Mouse (Mus musculus): ENCODE data around the gene Disc1. TPM values are rescaled to one million over a fixed set of nuclear protein-coding genes. Genes with fewer than 3 reads are reported as not detected.
A peak's percentile ranks its signal among the peaks of the same experiment; 100 is the strongest.

Disc1 gene
- polyA plus RNA-seq, 1 experiment from 2014 or later, result 0.30 TPM

DNA sequence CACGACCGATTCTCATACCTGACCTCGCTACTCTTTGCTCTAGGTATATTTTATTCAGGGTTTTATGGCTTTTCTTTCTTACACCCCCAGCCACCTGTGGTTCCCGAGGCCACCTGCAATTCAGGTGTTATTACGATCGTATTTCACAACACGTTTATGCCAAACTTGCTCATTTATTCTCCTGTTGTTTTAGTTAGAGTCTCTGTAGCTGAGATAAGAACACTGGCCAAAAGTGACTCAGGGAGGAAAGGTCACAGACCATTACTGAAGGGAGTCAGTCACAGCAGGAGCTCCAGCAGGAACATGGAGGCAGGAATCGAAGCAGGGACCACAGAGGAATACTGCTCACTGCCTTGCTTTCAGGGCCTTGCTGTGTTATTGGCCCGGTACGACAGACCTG lies 109.5 kb downstream of the Disc1 start:
- H3K27me3 ChIP-seq (ENCODE audit: control insufficient read depth, insufficient read depth, low read depth, low read length), result no peaks in the 10 kb centered on the region
- no peaks in the 10 kb centered on the region for H3K9me3 ChIP-seq (replicated peaks; ENCODE audit: control insufficient read depth, low read length)
- no peak overlapping the region for H3K4me2 ChIP-seq (ENCODE audit: low read depth, low read length)
- no peak overlapping the region for H3K9ac ChIP-seq (ENCODE audit: low read depth, low read length)
- 62% methylated on average over 10 of the region's 10 CpGs for WGBS (ENCODE audit: insufficient replicate concordance)
- no peaks in the 10 kb centered on the region for H3K36me3 ChIP-seq (ENCODE audit: control insufficient read depth, insufficient read depth)
- H3K4me1 ChIP-seq (ENCODE audit: control insufficient read depth, low read depth, low read length), result no peaks in the 10 kb centered on the region
- no peak overlapping the region for H3K4me3 ChIP-seq (ENCODE audit: low read depth, low read length)
- H3K27ac ChIP-seq (ENCODE audit: low read length), result no peak overlapping the region
- no peak for ATAC-seq (ENCODE audit: low read depth)

DNA sequence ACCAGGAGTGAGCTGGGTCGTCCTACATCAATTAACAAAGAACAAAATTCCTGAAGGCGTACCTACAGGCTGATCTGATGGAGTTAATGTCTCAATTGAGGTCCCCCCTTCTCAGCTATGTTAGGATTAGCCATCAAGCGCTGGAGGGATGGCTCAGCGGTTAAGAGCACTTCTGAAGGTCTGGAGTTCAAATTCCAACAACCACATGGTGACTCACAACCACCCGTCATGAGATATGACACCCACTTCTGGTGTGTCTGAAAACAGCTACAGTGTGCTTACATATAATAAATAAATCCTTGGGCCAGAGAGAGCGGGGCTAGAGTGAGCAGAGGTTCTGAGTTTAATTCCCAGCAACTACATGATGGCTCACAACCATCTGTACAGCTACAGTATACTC lies 109.9 kb downstream of the Disc1 start:
- no peaks in the 10 kb centered on the region for H3K36me3 ChIP-seq (ENCODE audit: control insufficient read depth, insufficient read depth)
- no peaks in the 10 kb centered on the region for H3K4me1 ChIP-seq (ENCODE audit: control insufficient read depth, low read depth, low read length)
- no peaks in the 10 kb centered on the region for H3K9me3 ChIP-seq (replicated peaks; ENCODE audit: control insufficient read depth, low read length)
- no peak overlapping the region for H3K27ac ChIP-seq (ENCODE audit: low read length)
- no peak overlapping the region for H3K9ac ChIP-seq (ENCODE audit: low read depth, low read length)
- no peak overlapping the region for H3K4me3 ChIP-seq (ENCODE audit: low read depth, low read length)
- no peak for ATAC-seq (ENCODE audit: low read depth)
- no peaks in the 10 kb centered on the region for H3K27me3 ChIP-seq (ENCODE audit: control insufficient read depth, insufficient read depth, low read depth, low read length)
- H3K4me2 ChIP-seq (ENCODE audit: low read depth, low read length), result no peak overlapping the region
- 70% methylated on average over 6 of the region's 6 CpGs for WGBS (ENCODE audit: insufficient replicate concordance)

DNA sequence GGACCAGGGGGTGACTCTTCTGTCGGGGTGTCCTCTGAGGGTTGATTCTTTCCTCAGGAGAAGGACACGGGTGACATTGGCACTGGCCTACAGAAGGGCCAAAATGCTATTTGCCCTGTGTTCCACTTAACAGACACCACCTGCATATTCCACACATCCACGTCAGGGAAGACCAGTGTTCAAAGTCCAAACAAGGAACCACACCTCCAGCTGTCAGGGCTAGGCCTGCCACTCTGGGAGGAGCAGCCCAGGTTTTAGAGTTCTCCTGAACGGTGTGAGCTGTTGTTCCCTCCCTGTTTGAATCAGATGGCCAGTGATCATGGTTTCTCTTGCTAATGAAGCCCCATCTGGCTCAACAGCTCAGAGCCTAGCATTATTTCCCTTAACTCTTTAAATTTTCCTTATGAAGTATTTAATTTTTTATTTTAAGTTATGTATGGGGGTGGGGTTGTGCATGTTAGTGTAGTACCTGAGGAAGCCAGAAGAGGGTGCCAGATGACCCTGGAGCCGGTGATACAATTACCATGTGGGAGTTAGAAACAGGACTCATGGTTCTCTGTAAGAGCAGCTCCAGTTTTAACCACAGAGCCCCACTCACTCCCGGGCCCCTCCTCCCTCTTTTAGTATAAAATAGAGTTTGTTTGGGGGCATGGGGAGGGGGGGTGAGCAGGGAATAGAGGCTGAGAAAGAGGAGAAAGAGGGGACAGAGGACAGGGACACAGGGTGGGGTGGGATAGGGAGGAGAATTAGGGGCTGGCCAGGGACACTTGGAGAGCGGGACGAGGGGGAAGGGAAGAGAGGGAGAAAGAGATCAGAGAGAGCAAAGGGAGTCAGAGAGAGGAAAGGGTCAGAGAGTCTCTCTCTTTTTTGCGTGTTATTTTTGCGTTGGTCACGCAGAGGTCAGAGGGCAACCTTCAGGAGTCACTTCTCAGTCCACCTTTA lies 111.8 kb downstream of the Disc1 start:
- 61% methylated on average over 11 of the region's 11 CpGs for WGBS (ENCODE audit: insufficient replicate concordance)
- Histone ChIP-seq H3K36me3 (ENCODE audit: control insufficient read depth, insufficient read depth) (no peaks in the 10 kb centered on the region), H3K9ac (ENCODE audit: low read depth, low read length) (no peak overlapping the region), H3K4me1 (ENCODE audit: control insufficient read depth, low read depth, low read length) (no peaks in the 10 kb centered on the region), H3K4me3 (ENCODE audit: low read depth, low read length) (no peak overlapping the region), H3K4me2 (ENCODE audit: low read depth, low read length) (no peak overlapping the region), H3K9me3 (replicated peaks; ENCODE audit: control insufficient read depth, low read length) (no peaks in the 10 kb centered on the region), H3K27me3 (ENCODE audit: control insufficient read depth, insufficient read depth, low read depth, low read length) (no peaks in the 10 kb centered on the region), H3K27ac (ENCODE audit: low read length) (no peak overlapping the region)
- 0 out of 2 replicates have a peak, but pooled peaks have one; percentile 5 for ATAC-seq (ENCODE audit: low read depth)

DNA sequence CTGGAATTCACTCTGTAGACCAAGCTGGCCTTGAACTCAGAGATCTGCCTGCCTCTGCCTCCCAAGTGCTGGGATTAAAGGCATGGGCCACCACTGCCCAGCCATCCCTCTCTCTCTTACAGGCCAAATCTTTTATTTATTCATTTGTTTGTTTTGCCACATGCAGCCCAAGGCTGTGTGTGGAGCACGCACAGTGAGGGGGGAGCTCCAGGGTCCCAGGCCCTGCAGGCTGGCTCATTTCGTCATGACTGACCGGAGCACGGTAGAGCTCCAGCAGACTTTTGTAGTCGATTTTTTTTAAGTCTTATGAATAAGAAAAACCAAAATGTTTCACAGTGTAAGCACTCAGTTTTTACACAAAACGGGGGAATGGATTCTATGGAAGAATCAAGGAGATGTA lies 112.5 kb downstream of the Disc1 start:
- 71% methylated on average over 6 of the region's 6 CpGs for WGBS (ENCODE audit: insufficient replicate concordance)
- Histone ChIP-seq H3K27ac (ENCODE audit: low read length) (no peak overlapping the region), H3K36me3 (ENCODE audit: control insufficient read depth, insufficient read depth) (no peaks in the 10 kb centered on the region), H3K4me2 (ENCODE audit: low read depth, low read length) (no peak overlapping the region), H3K9me3 (replicated peaks; ENCODE audit: control insufficient read depth, low read length) (no peaks in the 10 kb centered on the region), H3K27me3 (ENCODE audit: control insufficient read depth, insufficient read depth, low read depth, low read length) (no peaks in the 10 kb centered on the region), H3K4me1 (ENCODE audit: control insufficient read depth, low read depth, low read length) (no peaks in the 10 kb centered on the region), H3K4me3 (ENCODE audit: low read depth, low read length) (no peak overlapping the region), H3K9ac (ENCODE audit: low read depth, low read length) (no peak overlapping the region)
- no peak for ATAC-seq (ENCODE audit: low read depth)

DNA sequence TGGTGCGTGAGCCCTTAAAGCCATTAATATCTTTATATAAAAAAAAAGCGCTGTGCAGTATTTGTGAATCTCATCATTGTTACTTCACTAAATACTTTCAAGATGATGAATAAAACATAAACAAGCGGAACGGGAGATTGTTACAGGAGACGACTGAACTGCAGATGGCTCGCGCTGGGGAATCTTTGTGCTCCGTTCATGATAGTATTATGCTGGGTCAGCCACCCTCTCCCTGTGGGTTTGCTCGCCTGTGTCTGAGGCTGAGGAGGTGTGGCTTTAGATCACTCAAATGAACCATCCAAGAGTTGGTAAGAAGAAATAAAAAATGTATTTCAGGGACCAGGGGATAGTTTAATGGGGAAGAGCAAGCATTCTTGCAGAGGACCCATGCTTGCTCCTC lies 113.0 kb downstream of the Disc1 start:
- H3K9me3 ChIP-seq (replicated peaks; ENCODE audit: control insufficient read depth, low read length), result no peaks in the 10 kb centered on the region
- no peak overlapping the region for H3K4me2 ChIP-seq (ENCODE audit: low read depth, low read length)
- WGBS (ENCODE audit: insufficient replicate concordance), result 79% methylated on average over 9 of the region's 9 CpGs
- no peak for ATAC-seq (ENCODE audit: low read depth)
- H3K4me1 ChIP-seq (ENCODE audit: control insufficient read depth, low read depth, low read length), result no peaks in the 10 kb centered on the region
- no peaks in the 10 kb centered on the region for H3K27me3 ChIP-seq (ENCODE audit: control insufficient read depth, insufficient read depth, low read depth, low read length)
- no peak overlapping the region for H3K9ac ChIP-seq (ENCODE audit: low read depth, low read length)
- H3K27ac ChIP-seq (ENCODE audit: low read length), result no peak overlapping the region
- H3K36me3 ChIP-seq (ENCODE audit: control insufficient read depth, insufficient read depth), result no peaks in the 10 kb centered on the region
- H3K4me3 ChIP-seq (ENCODE audit: low read depth, low read length), result no peak overlapping the region

DNA sequence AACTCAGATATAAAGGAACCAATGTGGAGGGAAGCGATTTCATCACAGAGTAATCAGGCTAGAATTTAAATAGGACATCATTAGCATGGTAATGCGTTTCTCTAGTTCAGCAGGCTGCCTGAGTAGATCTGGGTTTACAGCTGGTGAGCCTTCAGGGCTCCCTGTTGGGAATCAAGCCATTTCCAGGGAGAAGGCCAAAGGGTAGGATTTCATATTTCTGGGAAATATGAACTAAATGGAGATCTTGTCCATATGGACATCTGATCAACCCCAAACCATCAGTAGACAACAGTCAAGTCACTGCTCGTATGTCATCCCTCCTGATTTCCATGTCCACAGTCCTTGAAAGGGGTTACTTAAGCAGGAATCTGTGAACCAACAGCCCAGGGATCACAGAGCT lies 115.6 kb downstream of the Disc1 start:
- ATAC-seq (ENCODE audit: low read depth), result no peak
- H3K4me2 ChIP-seq (ENCODE audit: low read depth, low read length), result no peak overlapping the region

DNA sequence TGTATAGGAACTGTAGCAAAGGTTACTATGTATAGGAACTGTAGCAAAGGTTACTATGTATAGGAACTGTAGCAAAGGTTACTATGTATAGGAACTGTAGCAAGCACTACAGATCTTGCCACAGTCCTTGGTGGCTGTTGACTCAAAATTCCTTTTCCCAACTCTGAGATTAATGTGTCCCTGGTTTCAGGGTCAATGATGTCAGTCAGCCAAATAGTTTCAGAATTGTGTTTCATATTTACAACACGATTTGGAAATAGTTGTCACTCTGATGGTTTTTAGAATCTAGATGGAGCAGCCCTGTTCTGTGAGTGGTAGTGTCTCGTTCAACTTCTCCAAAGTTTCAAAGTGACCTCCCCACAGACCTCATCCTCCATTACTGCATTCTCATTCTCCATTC lies 117.5 kb downstream of the Disc1 start:
- no peaks in the 10 kb centered on the region for H3K4me1 ChIP-seq (ENCODE audit: control insufficient read depth, low read depth, low read length)
- 59% methylated on average over 2 of the region's 2 CpGs for WGBS (ENCODE audit: insufficient replicate concordance)

More for the DNA sequence above, 115.6 kb downstream of the Disc1 start:
- H3K9me3 ChIP-seq (replicated peaks; ENCODE audit: control insufficient read depth, low read length), result no peaks in the 10 kb centered on the region
- no peaks in the 10 kb centered on the region for H3K36me3 ChIP-seq (ENCODE audit: control insufficient read depth, insufficient read depth)
- no peaks in the 10 kb centered on the region for H3K4me1 ChIP-seq (ENCODE audit: control insufficient read depth, low read depth, low read length)
- H3K27ac ChIP-seq (ENCODE audit: low read length), result no peak overlapping the region
- H3K27me3 ChIP-seq (ENCODE audit: control insufficient read depth, insufficient read depth, low read depth, low read length), result no peaks in the 10 kb centered on the region
- 62% methylated on average over 3 of the region's 3 CpGs for WGBS (ENCODE audit: insufficient replicate concordance)
- H3K4me3 ChIP-seq (ENCODE audit: low read depth, low read length), result no peak overlapping the region
- no peak overlapping the region for H3K9ac ChIP-seq (ENCODE audit: low read depth, low read length)

DNA sequence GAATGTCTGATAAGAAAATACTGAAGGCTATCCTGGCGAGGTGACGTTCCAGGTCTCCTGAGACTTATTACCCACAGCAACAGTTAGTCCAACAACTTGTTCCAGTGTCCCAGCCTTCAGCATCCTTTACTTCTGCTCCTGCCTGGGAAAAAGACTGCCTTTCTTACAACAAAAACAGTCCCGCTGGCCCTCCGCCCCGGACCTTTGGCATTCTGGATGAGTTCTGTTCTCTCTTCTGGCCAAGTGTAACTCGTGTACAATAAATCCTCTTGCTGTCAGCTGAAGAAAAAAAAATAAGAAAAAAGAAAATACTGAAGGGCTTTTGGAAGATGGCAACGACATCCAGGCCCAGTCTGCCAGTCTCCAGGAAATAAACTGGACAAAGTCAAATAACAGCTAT lies 120.2 kb downstream of the Disc1 start:
- Histone ChIP-seq H3K27me3 (ENCODE audit: control insufficient read depth, insufficient read depth, low read depth, low read length) (no peaks in the 10 kb centered on the region), H3K9ac (ENCODE audit: low read depth, low read length) (no peak overlapping the region), H3K9me3 (replicated peaks; ENCODE audit: control insufficient read depth, low read length) (no peaks in the 10 kb centered on the region), H3K4me2 (ENCODE audit: low read depth, low read length) (no peak overlapping the region), H3K4me3 (ENCODE audit: low read depth, low read length) (no peak overlapping the region), H3K36me3 (ENCODE audit: control insufficient read depth, insufficient read depth) (no peaks in the 10 kb centered on the region), H3K4me1 (ENCODE audit: control insufficient read depth, low read depth, low read length) (no peaks in the 10 kb centered on the region), H3K27ac (ENCODE audit: low read length) (no peak overlapping the region)
- ATAC-seq (ENCODE audit: low read depth), result no peak
- 66% methylated on average over 7 of the region's 7 CpGs for WGBS (ENCODE audit: insufficient replicate concordance)

More for the DNA sequence above, 117.5 kb downstream of the Disc1 start:
- no peak for ATAC-seq (ENCODE audit: low read depth)
- Histone ChIP-seq H3K4me2 (ENCODE audit: low read depth, low read length) (no peak overlapping the region), H3K27ac (ENCODE audit: low read length) (no peak overlapping the region), H3K9ac (ENCODE audit: low read depth, low read length) (no peak overlapping the region), H3K4me3 (ENCODE audit: low read depth, low read length) (no peak overlapping the region), H3K27me3 (ENCODE audit: control insufficient read depth, insufficient read depth, low read depth, low read length) (no peaks in the 10 kb centered on the region), H3K9me3 (replicated peaks; ENCODE audit: control insufficient read depth, low read length) (no peaks in the 10 kb centered on the region), H3K36me3 (ENCODE audit: control insufficient read depth, insufficient read depth) (no peaks in the 10 kb centered on the region)

DNA sequence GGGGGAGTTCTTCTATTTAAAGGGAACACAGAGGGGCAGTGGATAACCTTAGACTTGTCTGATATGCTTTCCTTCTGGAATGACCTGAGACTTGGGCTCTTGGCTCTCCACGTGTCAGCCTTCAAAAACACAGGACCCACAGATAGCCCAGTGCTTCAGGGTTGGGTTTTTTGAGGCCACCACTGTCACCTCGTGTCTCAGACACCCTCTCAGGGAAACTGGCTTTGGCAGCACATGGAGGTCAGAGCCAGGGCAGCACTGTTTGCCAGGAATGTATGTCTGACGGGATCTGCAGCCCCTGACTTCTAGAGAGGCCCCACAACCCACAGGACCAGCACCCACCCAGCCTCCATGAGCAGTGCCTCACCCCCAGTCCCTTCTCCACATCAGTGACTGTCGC lies 120.9 kb downstream of the Disc1 start:
- WGBS (ENCODE audit: insufficient replicate concordance), result 44% methylated on average over 4 of the region's 4 CpGs
- H3K27ac ChIP-seq (ENCODE audit: low read length), result no peak overlapping the region
- H3K36me3 ChIP-seq (ENCODE audit: control insufficient read depth, insufficient read depth), result no peaks in the 10 kb centered on the region
- H3K27me3 ChIP-seq (ENCODE audit: control insufficient read depth, insufficient read depth, low read depth, low read length), result no peaks in the 10 kb centered on the region
- no peaks in the 10 kb centered on the region for H3K4me1 ChIP-seq (ENCODE audit: control insufficient read depth, low read depth, low read length)
- no peak overlapping the region for H3K4me2 ChIP-seq (ENCODE audit: low read depth, low read length)
- H3K4me3 ChIP-seq (ENCODE audit: low read depth, low read length), result no peak overlapping the region
- ATAC-seq (ENCODE audit: low read depth), result no peak
- no peaks in the 10 kb centered on the region for H3K9me3 ChIP-seq (replicated peaks; ENCODE audit: control insufficient read depth, low read length)
- no peak overlapping the region for H3K9ac ChIP-seq (ENCODE audit: low read depth, low read length)
